Mouse (Mus musculus) forebrain, postnatal 0 days (tissue): ENCODE measurements around the gene 4921517D22Rik. TPM values are rescaled to one million over a fixed set of nuclear protein-coding genes. Genes with fewer than 3 reads are reported as not detected.
"Not testable (repeated sequence)": the region's sequence is repeated elsewhere in the genome, so short reads cannot be mapped to it uniquely, and the experiment has no call there.

Experiments used
- ATAC-seq: fragments of 200-750 bp; cut with Nextera tagmentation; 2 replicates; pipeline ENCODE4 v1.8.0; 2017; ENCODE audit warnings: mild to moderate bottlenecking, moderate library complexity
- DNase-seq: peaks from one replicate; pipeline ENCODE4 v3.0.0-alpha.2; 2015
- H3K27ac ChIP-seq: fragments of 300-500 bp; sonication (generic); 2 replicates; pipeline ENCODE4 v1.5.1; 2014; ENCODE audit warnings: low read depth, mild to moderate bottlenecking, antibody characterized with exemption, low read length, moderate library complexity, mixed read lengths
- H3K27me3 ChIP-seq: fragments of 300-500 bp; sonication (generic); 2 replicates; pipeline ENCODE4 v1.6.1; 2014; ENCODE audit warnings: mild to moderate bottlenecking, low read length, mixed read lengths; ENCODE audit not compliant: insufficient read depth
- H3K36me3 ChIP-seq: fragments of 300-500 bp; sonication (generic); 2 replicates; pipeline ENCODE4 v1.6.1; 2014; ENCODE audit warnings: mild to moderate bottlenecking, moderate library complexity; ENCODE audit not compliant: insufficient read depth
- H3K4me1 ChIP-seq: fragments of 300-500 bp; sonication (generic); 2 replicates; pipeline ENCODE4 v1.6.1; 2014; ENCODE audit warnings: antibody characterized with exemption; ENCODE audit not compliant: insufficient read depth
- H3K4me2 ChIP-seq: fragments of 300-500 bp; sonication (generic); 2 replicates; pipeline ENCODE4 v1.6.1; 2014; ENCODE audit warnings: low read depth, mild to moderate bottlenecking, moderate library complexity
- H3K4me3 ChIP-seq: fragments of 300-500 bp; sonication (generic); 2 replicates; pipeline ENCODE4 v1.5.1; 2014; ENCODE audit warnings: low read depth, low read length, mixed read lengths
- H3K9ac ChIP-seq: fragments of 300-500 bp; sonication (generic); 2 replicates; pipeline ENCODE4 v1.6.1; 2014; ENCODE audit warnings: mild to moderate bottlenecking
- H3K9me3 ChIP-seq: fragments of 300-500 bp; sonication (generic); 2 replicates; pipeline ENCODE4 v1.6.1; 2016; ENCODE audit warnings: low read length
- CTCF ChIP-seq: sonication (generic); IDR thresholded peaks from 2 replicates; pipeline ENCODE4 v1.5.1; 2016; ENCODE audit warnings: antibody characterized with exemption, control low read depth, low read depth
- WGBS: fragments of 180-500 bp; shearing (Covaris S2); extraction: QIAGEN DNeasy Blood & Tissue Kit; methylation state at CpG from one replicate; pipeline ENCODE4 v1.1.7; 2014; 5-methylcytosine and 5-hydroxymethylcytosine counted together
- polyA plus RNA-seq: library from polyadenylated mRNA; unstranded; fragments of >200 nt; fragmentation: Nextera tagmentation; extraction: Ambion mirVana; gene quantifications from 2 replicates; pipeline ENCODE4 v1.2.1, GENCODE M21; 2015
- total RNA-seq: library from RNA; depleted of rRNA; stranded (reverse); fragments of >200 nt; gene quantifications from 2 replicates; pipeline ENCODE4 v1.2.3, GENCODE M21; 2014

The 4921517D22Rik gene
- total and polyA plus RNA-seq, 2 experiments from 2014 or later: not detected

- no peaks in the 10 kb centered on the region for H3K9me3 ChIP-seq
- H3K9ac ChIP-seq: no peak within 1 kb of the TSS
- ATAC-seq: no peak
- WGBS: 39% methylated on average over 7 of the region's 7 CpGs
- no peak within 1 kb of the TSS for H3K4me2 ChIP-seq
- H3K4me1 ChIP-seq: no peaks in the 10 kb centered on the region
- no peak for TF ChIP-seq CTCF
- H3K27me3 ChIP-seq: no peaks in the 10 kb centered on the region
- H3K4me3 ChIP-seq: no peak within 1 kb of the TSS
- H3K27ac ChIP-seq: no peak within 1 kb of the TSS
- no peak for DNase-seq
- no peaks in the 10 kb centered on the region for H3K36me3 ChIP-seq
Observed at GRCm38 (mm10) chr13:59731652-59732051, 37.7 kb upstream of the 4921517D22Rik start, which contains the start of gene Spata31d1d. Gene Spata31d1d (minus strand): TSS chr13:59731752.

- peak; percentile 89 for DNase-seq
- Histone ChIP-seq H3K9ac (no peak overlapping the region), H3K4me1 (no peaks in the 10 kb centered on the region), H3K4me2 (no peak overlapping the region), H3K36me3 (no peaks in the 10 kb centered on the region), H3K9me3 (no peaks in the 10 kb centered on the region), H3K4me3 (no peak overlapping the region), H3K27me3 (no peaks in the 10 kb centered on the region), H3K27ac (no peak overlapping the region)
- ATAC-seq: peak; percentile 95
- 26% methylated on average over 7 of the region's 7 CpGs for WGBS
- TF ChIP-seq CTCF: peak; percentile 94
Observed at GRCm38 (mm10) chr13:59728378-59729093, 34.6 kb upstream of the 4921517D22Rik start.

- H3K9ac ChIP-seq: 0 out of 2 replicates have a peak overlapping the region, but pooled peaks have one; percentile 4
- TF ChIP-seq CTCF: no peak
- H3K36me3 ChIP-seq: no peaks in the 10 kb centered on the region
- no peak overlapping the region for H3K4me3 ChIP-seq
- ATAC-seq (0 out of 2 replicates have a peak, but pooled peaks have one; percentile 9), DNase-seq (no peak)
- no peaks in the 10 kb centered on the region for H3K9me3 ChIP-seq
- 39% methylated on average over 29 of the region's 29 CpGs for WGBS
- no peaks in the 10 kb centered on the region for H3K27me3 ChIP-seq
- H3K4me2 ChIP-seq: peak overlapping the region; percentile 36
- no peak overlapping the region for H3K27ac ChIP-seq
- no peaks in the 10 kb centered on the region for H3K4me1 ChIP-seq
Observed at GRCm38 (mm10) chr13:59726139-59726867, 32.4 kb upstream of the 4921517D22Rik start.

- not testable (repeated sequence) for DNase-seq, H3K4me3 ChIP-seq, H3K27me3 ChIP-seq, ATAC-seq, H3K9me3 ChIP-seq, H3K4me1 ChIP-seq, H3K4me2 ChIP-seq, H3K9ac ChIP-seq, H3K36me3 ChIP-seq, H3K27ac ChIP-seq
- 82% methylated on average over 1 of the region's 1 CpGs for WGBS
Observed at GRCm38 (mm10) chr13:59722089-59722488, 28.2 kb upstream of the 4921517D22Rik start.

GRCm38 (mm10) chr13:59719475-59719874 lies 25.6 kb upstream of the 4921517D22Rik start:
- H3K9ac ChIP-seq: no peak overlapping the region
- no peaks in the 10 kb centered on the region for H3K9me3 ChIP-seq
- H3K27ac ChIP-seq: no peak overlapping the region
- no peaks in the 10 kb centered on the region for H3K36me3 ChIP-seq
- no peaks in the 10 kb centered on the region for H3K4me1 ChIP-seq
- 65% methylated on average over 1 of the region's 1 CpGs for WGBS
- no peak for TF ChIP-seq CTCF
- no peak overlapping the region for H3K4me2 ChIP-seq
- H3K4me3 ChIP-seq: no peak overlapping the region
- ATAC-seq: no peak
- DNase-seq: no peak
- no peaks in the 10 kb centered on the region for H3K27me3 ChIP-seq

GRCm38 (mm10) chr13:59718857-59719440 lies 25.0 kb upstream of the 4921517D22Rik start:
- not testable (repeated sequence) for DNase-seq, H3K4me1 ChIP-seq, H3K4me2 ChIP-seq, H3K36me3 ChIP-seq, H3K27ac ChIP-seq, ATAC-seq, H3K9ac ChIP-seq, H3K9me3 ChIP-seq, H3K4me3 ChIP-seq, H3K27me3 ChIP-seq
- WGBS: 51% methylated on average over 6 of the region's 6 CpGs

GRCm38 (mm10) chr13:59713710-59714109 lies 19.8 kb upstream of the 4921517D22Rik start:
- DNase-seq (no peak), ATAC-seq (no peak)
- no peak overlapping the region for H3K4me3 ChIP-seq
- no peak overlapping the region for H3K27ac ChIP-seq
- TF ChIP-seq CTCF: no peak
- no peaks in the 10 kb centered on the region for H3K9me3 ChIP-seq
- H3K27me3 ChIP-seq: no peaks in the 10 kb centered on the region
- no peaks in the 10 kb centered on the region for H3K4me1 ChIP-seq
- H3K36me3 ChIP-seq: no peaks in the 10 kb centered on the region
- WGBS: 40% methylated on average over 3 of the region's 3 CpGs
- H3K9ac ChIP-seq: no peak overlapping the region
- no peak overlapping the region for H3K4me2 ChIP-seq

GRCm38 (mm10) chr13:59711984-59712383 lies 18.1 kb upstream of the 4921517D22Rik start, which contains the start of gene Spata31d1b:
Gene Spata31d1b (plus strand): TSS chr13:59712284.
- WGBS: 71% methylated on average over 3 of the region's 3 CpGs
- H3K4me1 ChIP-seq, DNase-seq: not testable (repeated sequence)

More at GRCm38 (mm10) chr13:59711984-59712383, 18.1 kb upstream of the 4921517D22Rik start, which contains the start of gene Spata31d1b:
- not testable (repeated sequence) for H3K27me3 ChIP-seq, ATAC-seq, H3K36me3 ChIP-seq, H3K9ac ChIP-seq, H3K4me2 ChIP-seq, H3K4me3 ChIP-seq, H3K27ac ChIP-seq, H3K9me3 ChIP-seq
